Mouse (Mus musculus) olfactory bulb, adult 2 months (tissue): ENCODE measurements at regions not wholly inside any gene's neighbourhood (a gene's known extent, or its start where the extent isn't known, plus 50 kb on each side); places are given as distances from the start of the nearest gene placed in this dataset.

Source experiments
- CTCF ChIP-seq: fragments of 200-500 bp; IDR thresholded peaks from 2 replicates; pipeline ENCODE4 v1.5.1; 2012; ENCODE audit warnings: low read depth, mild to moderate bottlenecking, low read length, moderate library complexity; ENCODE audit not compliant: insufficient read depth
- POLR2A ChIP-seq: fragments of 200-500 bp; IDR thresholded peaks from 2 replicates; pipeline ENCODE4 v1.6.1; 2012; ENCODE audit warnings: mild to moderate bottlenecking, low read depth, low read length, moderate library complexity; ENCODE audit not compliant: insufficient read depth

DNA sequence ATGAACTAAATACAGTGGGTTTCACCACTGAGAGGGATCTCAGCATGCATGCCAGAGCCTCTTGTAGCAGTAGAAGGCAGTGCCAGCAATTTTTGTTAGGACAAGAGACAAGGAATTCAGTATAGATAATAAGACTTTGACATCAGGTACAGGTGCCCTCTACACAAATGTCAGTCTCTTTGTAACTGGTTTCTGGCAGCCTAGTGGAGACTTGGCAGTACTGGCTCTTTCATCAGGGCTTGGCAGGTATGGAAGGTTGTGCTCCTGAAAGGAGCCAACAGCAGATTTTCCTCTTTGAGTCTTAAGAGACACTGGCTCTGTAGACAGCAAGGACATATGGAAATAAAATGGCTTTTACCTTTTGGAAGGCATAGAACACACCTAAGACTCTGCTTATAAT, 384.5 kb upstream of the Mtpn start:
- TF ChIP-seq CTCF (no peak), POLR2A (no peak)
